Mouse (Mus musculus) MEL (cell line): ENCODE results near the gene Pcsk2.

ENCODE experiments used
- CHD2 ChIP-seq: IDR thresholded peaks from 2 replicates; pipeline ENCODE4 v1.6.1; 2011; ENCODE audit warnings: low read length, improper control_type of control experiment
- CTCF ChIP-seq, 3 experiments: IDR thresholded peaks in 2 of 3; conservative IDR thresholded peaks in 1 of 3; 2 replicates each; pipeline ENCODE4 v1.5.1; 2011 to 2012; ENCODE audit warnings: low read length in 3 of 3, low read depth in 2 of 3, mild to moderate bottlenecking in 2 of 3, improper control_type of control experiment in 1 of 3, inconsistent platforms in 1 of 3, mixed read lengths in 1 of 3, moderate library complexity in 1 of 3; ENCODE audit not compliant: control insufficient read depth in 1 of 3, insufficient read depth in 1 of 3, poor library complexity in 1 of 3, severe bottlenecking in 1 of 3
- EP300 ChIP-seq, 2 experiments: IDR thresholded peaks; 2 replicates each; pipeline ENCODE4 v1.6.1; 2011; ENCODE audit warnings: improper control_type of control experiment in 2 of 2, low read length in 2 of 2, low read depth in 1 of 2, mild to moderate bottlenecking in 1 of 2
- GATA1 ChIP-seq: IDR thresholded peaks from 2 replicates; pipeline ENCODE4 v1.6.1; 2011; ENCODE audit warnings: low read depth, low read length, improper control_type of control experiment
- MAFK ChIP-seq: IDR thresholded peaks from 2 replicates; pipeline ENCODE4 v1.6.1; 2011; ENCODE audit warnings: low read depth, mild to moderate bottlenecking, low read length, improper control_type of control experiment, borderline replicate concordance
- MEF2A ChIP-seq: IDR thresholded peaks from 2 replicates; pipeline ENCODE4 v1.6.1; 2014; ENCODE audit warnings: low read depth, mild to moderate bottlenecking, inconsistent platforms, low read length, improper control_type of control experiment; ENCODE audit not compliant: poor library complexity, insufficient replicate concordance, severe bottlenecking; ENCODE audit errors: extremely low read depth
- MYC ChIP-seq: IDR thresholded peaks from 2 replicates; pipeline ENCODE4 v1.6.1; 2011; ENCODE audit warnings: low read depth, mild to moderate bottlenecking, low read length, improper control_type of control experiment, moderate library complexity
- NRF1 ChIP-seq: IDR thresholded peaks from 2 replicates; pipeline ENCODE4 v1.6.1; 2014; ENCODE audit warnings: low read depth, mild to moderate bottlenecking, inconsistent platforms, low read length, improper control_type of control experiment, moderate library complexity; ENCODE audit not compliant: poor library complexity, insufficient read depth, severe bottlenecking
- POLR2A ChIP-seq, 2 experiments: IDR thresholded peaks; 2 replicates each; pipeline ENCODE4 v1.6.1; 2011 to 2012; ENCODE audit warnings: low read length in 2 of 2, mild to moderate bottlenecking in 2 of 2, control low read depth in 1 of 2, improper control_type of control experiment in 1 of 2, low read depth in 1 of 2, moderate library complexity in 1 of 2; ENCODE audit not compliant: control insufficient read depth in 1 of 2, insufficient read depth in 1 of 2, poor library complexity in 1 of 2
- POLR2AphosphoS2 ChIP-seq: IDR thresholded peaks from 2 replicates; pipeline ENCODE4 v1.6.1; 2011; ENCODE audit warnings: low read length, improper control_type of control experiment
- RAD21 ChIP-seq: IDR thresholded peaks from 2 replicates; pipeline ENCODE4 v1.6.1; 2011; ENCODE audit warnings: mild to moderate bottlenecking, low read depth, low read length, improper control_type of control experiment
- ZC3H11A ChIP-seq: IDR thresholded peaks from 2 replicates; pipeline ENCODE4 v1.6.1; 2012; ENCODE audit warnings: low read depth, mild to moderate bottlenecking, inconsistent platforms, low read length, improper control_type of control experiment
- ZNF384 ChIP-seq: IDR thresholded peaks from 2 replicates; pipeline ENCODE4 v1.6.1; 2012; ENCODE audit warnings: low read depth, mild to moderate bottlenecking, inconsistent platforms, low read length, improper control_type of control experiment

DNA sequence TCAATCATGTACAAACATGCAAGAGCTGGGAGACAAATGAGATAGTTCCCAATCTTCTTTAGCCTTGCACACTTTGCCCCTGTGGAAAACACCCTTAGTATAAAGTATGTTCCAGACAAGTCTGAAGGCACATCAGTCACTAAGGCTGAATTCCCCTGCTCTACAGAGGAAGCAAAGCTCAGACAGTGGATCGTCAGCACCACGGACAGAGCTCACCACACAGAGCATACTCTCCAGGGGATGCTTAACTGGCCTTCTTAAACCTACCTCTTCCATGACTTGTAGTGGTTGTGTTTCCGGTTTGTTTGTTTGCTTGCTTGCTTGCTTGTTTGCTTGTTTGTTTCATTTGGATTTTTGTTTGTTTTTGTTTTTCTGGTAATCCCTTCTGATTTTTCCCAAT, 9.5 kb upstream of the Pcsk2 start:
- TF ChIP-seq CTCF (IDR thresholded peaks at IDR 0.05 in 2 of 3, conservative IDR thresholded peaks at IDR 0.05 in 1 of 3; ENCODE audit: control insufficient read depth in 1 of 3, insufficient read depth in 1 of 3, low read depth in 2 of 3, low read length in 3 of 3, poor library complexity in 1 of 3, severe bottlenecking in 1 of 3) (no peak), EP300 (IDR thresholded peaks at IDR 0.05; ENCODE audit: low read depth in 1 of 2, low read length in 2 of 2) (no peak), RAD21 (no peak), GATA1 (no peak), ZC3H11A (no peak), MAFK (no peak), MYC (no peak), MEF2A (no peak), CHD2 (no peak), NRF1 (0 out of 2 replicates have a peak, but pooled peaks have one; percentile 11), ZNF384 (no peak), POLR2A (IDR thresholded peaks at IDR 0.05; ENCODE audit: control insufficient read depth in 1 of 2, insufficient read depth in 1 of 2, low read depth in 1 of 2, low read length in 2 of 2, poor library complexity in 1 of 2) (no peak), POLR2AphosphoS2 (no peak)
